Mouse (Mus musculus) ovary, postnatal 14 days (tissue): ENCODE measurements around the gene Pth2.
A peak's percentile ranks its signal among the peaks of the same experiment; 100 is the strongest.

Experiments
- DNase-seq: peaks from one replicate; pipeline ENCODE4 v3.0.0; 2022; ENCODE audit warnings: low spot score

Pth2 gene

DNA sequence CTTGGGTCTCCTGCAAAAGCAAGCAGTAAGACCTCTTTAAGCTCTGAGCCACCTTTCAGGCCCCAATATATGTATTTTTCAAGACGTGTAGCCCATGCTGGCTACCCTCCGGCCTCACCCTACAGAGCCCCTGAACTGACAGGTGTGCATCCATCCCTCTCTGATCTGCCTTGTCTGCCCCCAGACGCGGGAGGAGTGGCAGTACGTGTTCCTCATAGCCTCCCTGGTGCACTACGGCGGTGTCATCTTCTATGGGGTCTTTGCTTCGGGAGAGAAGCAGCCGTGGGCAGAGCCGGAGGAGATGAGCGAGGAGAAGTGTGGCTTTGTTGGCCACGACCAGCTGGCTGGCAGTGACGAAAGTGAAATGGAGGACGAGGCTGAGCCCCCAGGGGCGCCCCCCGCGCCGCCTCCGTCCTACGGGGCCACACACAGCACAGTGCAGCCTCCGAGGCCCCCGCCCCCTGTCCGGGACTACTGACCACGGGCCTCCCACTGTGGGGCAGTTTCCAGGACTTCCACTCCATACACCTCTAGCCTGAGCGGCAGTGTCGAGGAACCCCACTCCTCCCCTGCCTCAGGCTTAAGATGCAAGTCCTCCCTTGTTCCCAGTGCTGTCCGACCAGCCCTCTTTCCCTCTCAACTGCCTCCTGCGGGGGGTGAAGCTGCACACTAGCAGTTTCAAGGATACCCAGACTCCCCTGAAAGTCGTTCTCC, 6.1 kb upstream of the Pth2 start:
- DNase-seq, result no peak

DNA sequence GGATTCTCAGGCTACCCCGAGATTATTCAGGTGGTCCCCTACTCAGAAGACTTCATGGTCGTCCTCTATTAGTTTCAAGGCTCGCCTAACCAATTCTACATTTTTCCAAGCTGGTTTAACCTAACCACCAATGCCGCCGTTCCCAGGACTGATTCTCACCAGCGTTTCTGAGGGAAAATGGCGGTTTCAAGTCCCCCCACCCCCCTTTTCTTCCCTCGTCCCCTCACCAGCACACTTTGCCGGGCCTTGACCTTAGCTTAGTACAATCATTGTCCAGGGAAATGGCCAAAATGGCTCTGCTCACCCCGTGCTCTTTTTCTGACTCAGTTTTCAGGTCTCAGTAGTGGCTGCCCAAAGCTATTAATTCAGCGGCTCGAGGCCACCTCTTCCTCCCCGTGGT, 5.4 kb upstream of the Pth2 start:
- DNase-seq, result no peak

GRCm38 (mm10) chr7:45175929-45176328, 4.9 kb upstream of the Pth2 start:
- no peak for DNase-seq

DNA sequence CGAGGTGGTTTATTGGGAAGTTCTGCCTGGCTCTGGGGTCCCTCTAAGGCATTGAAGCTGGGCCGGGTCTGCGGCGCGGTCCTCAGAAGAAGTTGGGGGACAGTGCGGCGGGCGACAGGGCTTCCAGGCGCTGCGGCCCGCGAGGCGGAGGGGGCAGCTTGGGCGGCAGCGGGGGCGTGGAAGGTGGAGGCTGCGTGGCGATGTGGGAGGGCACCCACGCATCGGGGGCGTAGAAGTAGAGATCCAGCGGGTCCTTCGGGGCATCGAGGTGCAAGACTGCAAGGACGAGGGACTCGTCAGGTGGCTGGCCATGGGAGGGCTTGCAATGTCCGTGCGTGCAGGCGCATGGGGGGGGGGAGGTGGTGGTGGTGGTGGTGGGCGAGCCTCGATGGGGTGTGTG, 4.4 kb upstream of the Pth2 start:
- DNase-seq, result no peak

- DNase-seq, result no peak
Observed at GRCm38 (mm10) chr7:45178550-45178949, 2.2 kb upstream of the Pth2 start.

DNA sequence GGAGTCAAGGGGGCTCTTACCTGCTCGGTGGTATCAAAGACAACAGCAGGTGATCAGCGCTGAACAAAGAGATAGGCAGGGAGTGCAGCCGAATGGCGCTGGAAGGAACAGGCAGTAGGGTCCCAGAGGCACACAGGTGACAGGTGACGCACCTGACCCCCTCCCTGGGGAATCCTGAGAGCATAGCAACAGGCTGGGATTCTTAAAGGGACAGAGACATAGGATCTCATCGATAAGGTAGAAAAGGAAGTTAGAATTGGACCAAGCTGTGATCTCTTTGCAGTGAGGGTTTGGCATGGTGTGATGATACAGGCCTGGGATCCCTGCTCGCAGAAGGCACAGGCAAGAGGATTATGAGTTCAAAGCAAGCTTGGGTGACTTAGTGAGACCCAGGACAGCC, 1.3 kb upstream of the Pth2 start, which contains the start of gene Gfy:
Gfy (minus strand) TSS at position 101 of the 400 bp plus-strand sequence.
- DNase-seq, result no peak

DNA sequence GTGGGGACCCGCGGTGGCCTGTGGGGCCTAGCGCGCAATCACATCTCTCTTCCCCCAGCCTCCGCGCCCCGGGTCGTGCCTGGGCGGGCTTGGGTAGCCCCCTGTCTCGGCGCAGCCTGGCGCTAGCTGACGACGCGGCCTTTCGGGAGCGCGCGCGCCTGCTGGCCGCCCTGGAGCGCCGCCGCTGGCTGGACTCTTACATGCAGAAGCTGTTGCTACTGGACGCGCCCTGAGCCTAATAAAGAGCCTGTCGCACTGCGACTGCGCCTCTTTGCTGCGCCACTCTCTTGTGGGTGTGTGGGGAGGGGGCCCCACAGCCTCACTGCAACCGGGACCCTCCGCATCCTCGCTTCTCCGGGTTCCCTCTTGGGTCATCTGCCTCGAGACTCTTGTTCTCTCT, 745 bp downstream of the Pth2 start:
- no peak for DNase-seq

- DNase-seq, result peak; percentile 75
Observed at GRCm38 (mm10) chr7:45182199-45182601, 1.4 kb downstream of the Pth2 start.

GRCm38 (mm10) chr7:45182606-45183005, 1.8 kb downstream of the Pth2 start:
- DNase-seq, result no peak

DNA sequence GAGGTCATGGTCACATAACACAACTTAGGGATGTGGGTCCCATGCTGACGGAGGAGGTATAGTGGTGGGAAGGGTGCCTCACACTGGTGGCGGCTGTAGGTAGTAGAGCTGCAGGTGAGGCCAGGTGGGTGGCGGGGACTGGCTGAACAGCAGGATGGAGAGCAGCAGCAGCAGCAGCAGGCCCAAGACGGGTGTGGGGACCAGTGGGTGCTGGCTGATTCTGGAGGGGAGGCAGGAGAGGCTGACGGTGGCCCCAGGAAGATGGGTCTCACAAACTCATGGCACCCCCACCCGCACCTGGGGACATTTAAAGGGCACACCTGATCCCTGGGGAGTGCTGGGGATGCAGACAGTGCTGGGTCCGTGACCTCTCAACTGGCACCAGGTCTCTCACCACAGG, 2.9 kb downstream of the Pth2 start:
- no peak for DNase-seq

GRCm38 (mm10) chr7:45185921-45186320, 5.1 kb downstream of the Pth2 start:
- no peak for DNase-seq

- DNase-seq, result no peak
Observed at GRCm38 (mm10) chr7:45189600-45189999, 8.8 kb downstream of the Pth2 start.

DNA sequence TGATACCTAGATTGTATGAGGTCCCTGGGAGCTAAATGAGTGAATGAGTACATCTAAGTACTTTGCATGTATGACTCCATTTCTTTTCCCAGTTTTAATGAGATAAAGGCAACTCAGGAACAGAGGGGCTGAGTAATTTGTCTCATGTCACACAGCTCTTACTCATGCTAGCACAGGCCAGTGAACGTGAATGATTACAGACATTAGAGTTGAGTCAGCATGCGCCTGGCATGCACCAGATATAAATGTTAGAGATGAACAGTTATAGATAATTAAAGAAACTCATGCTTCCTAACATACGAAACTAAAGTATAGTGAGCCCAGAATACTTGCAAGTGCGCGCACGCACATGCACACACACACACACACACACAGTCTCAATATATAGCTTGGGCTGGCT, 9.4 kb downstream of the Pth2 start:
- no peak for DNase-seq

DNA sequence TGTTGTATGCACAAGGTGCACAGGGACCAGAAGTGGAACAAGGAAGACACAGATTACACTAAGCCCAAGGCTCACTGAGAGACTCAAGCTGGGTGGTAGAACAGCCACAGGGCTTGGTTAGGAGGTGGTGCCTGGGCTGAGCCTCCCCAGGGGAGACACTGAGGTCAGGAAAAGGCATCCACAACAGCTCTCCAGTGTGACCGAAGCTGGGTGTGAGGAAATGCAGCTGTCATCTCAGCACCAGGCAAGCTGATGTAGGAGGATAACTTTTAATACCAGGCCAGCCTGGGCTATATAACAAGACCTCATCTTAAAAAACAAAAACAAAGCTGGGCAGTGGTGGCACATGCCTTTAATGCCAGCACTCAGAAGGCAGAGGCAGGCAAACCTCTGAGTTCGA, 10.4 kb downstream of the Pth2 start:
- no peak for DNase-seq

GRCm38 (mm10) chr7:45191803-45192363, 11.1 kb downstream of the Pth2 start:
- no peak for DNase-seq

DNA sequence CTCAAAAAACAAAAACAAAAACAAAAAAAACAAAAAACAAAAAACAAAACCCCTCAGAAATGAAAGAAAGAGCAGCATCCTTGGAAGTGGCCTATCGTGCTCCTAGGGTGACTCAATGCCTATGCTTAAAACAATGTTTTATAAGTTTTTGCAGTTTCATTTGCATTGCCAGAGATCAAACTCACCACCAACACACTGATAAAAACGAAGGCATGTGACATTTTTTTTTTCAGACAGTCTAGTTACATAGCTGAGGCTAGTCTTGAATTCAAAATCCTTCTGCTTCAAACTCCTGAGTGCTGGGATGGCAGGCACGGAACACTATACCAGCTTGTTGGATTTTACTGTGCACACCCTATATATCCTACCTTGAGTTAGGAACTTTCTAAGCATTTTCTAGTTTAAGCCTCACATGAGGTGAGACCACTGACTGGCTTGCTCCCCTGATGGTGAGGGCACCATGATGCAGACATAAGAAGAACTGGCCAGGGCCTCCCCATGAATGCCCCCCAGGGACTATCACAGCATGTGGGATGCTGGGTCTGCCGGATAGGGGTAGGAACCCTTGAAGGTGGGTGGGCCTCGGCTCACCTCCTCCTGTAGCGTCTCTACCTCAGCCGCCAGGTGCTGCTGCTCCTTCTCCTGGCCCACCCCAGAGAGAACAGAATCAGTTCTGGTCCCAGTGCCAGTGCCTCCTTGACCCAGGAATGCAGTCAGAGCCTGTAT, 12.0 kb downstream of the Pth2 start:
- DNase-seq, result no peak

DNA sequence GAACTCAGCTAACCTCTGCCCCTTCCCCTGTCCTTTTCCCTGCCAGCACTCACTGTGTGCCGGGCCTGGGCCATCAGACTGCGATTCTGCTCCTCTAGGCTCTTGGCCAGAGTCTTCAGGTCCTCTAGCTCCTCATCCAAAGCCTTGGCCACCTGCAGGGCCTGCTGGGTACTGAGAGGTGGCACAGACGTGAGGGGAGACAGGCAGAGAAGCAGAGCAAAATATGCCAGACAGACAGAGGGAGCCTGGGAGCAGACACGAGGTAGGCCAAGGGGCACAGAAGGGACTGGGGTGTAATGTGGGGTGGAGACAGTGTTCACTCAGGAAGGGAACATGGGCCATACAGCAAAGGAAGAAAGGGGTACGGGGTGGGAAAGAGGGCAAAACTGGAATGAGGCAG, 12.6 kb downstream of the Pth2 start:
- DNase-seq, result no peak

- no peak for DNase-seq
Observed at GRCm38 (mm10) chr7:45193871-45194785, 13.3 kb downstream of the Pth2 start.

GRCm38 (mm10) chr7:45195341-45196175, 14.8 kb downstream of the Pth2 start:
- no peak for DNase-seq

- DNase-seq, result no peak
Observed at GRCm38 (mm10) chr7:45196176-45196535, 15.4 kb downstream of the Pth2 start.

DNA sequence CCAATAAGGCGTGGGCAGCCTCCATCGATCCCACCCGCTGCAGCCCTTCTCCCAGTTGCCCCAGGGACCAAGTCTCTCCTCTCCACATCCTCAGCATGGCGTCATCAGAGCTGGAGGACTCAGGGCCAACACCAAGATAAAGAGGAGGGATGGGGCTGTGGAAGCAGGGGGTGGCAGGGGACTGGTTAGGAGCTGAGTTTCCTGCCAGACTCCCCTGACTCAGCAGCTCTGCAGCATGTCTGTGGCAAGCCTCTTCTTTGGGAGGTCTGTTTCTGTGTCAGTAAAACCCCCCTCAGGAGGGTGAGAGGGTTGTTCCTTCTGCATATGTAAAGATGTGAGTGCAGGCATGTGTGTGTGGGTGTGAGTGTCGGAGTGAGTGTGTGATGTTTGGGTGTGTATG, 16.2 kb downstream of the Pth2 start:
- DNase-seq, result no peak
